Mouse (Mus musculus) liver, embryonic 13.5 days (tissue): ENCODE measurements at regions not wholly inside any gene's neighbourhood (a gene's known extent, or its start where the extent isn't known, plus 50 kb on each side); places are given as distances from the start of the nearest gene placed in this dataset.

ENCODE experiments used
- ATAC-seq: fragments of 200-750 bp; cut with Nextera tagmentation; 2 replicates; pipeline ENCODE4 v1.8.0; 2017; ENCODE audit warnings: low read depth, mild to moderate bottlenecking, moderate number of reproducible peaks, moderate library complexity
- DNase-seq: peaks from one replicate; pipeline ENCODE4 v3.0.0; 2022
- H3K27ac ChIP-seq: fragments of 300-500 bp; sonication (generic); 2 replicates; pipeline ENCODE4 v1.5.1; 2015; ENCODE audit warnings: moderate library complexity, mild to moderate bottlenecking, inconsistent platforms
- H3K27me3 ChIP-seq: fragments of 300-500 bp; sonication (generic); 2 replicates; pipeline ENCODE4 v1.6.1; 2015; ENCODE audit warnings: mild to moderate bottlenecking, inconsistent platforms
- H3K36me3 ChIP-seq: fragments of 300-500 bp; sonication (generic); 2 replicates; pipeline ENCODE4 v1.6.1; 2015; ENCODE audit warnings: mild to moderate bottlenecking, inconsistent platforms
- H3K4me1 ChIP-seq: fragments of 300-500 bp; sonication (generic); replicated peaks from 2 replicates; pipeline ENCODE4 v1.6.1; 2015; ENCODE audit warnings: inconsistent platforms
- H3K4me2 ChIP-seq: fragments of 300-500 bp; sonication (generic); 2 replicates; pipeline ENCODE4 v1.6.1; 2015; ENCODE audit warnings: inconsistent platforms, mild to moderate bottlenecking, moderate library complexity
- H3K4me3 ChIP-seq: fragments of 300-500 bp; sonication (generic); replicated peaks from 2 replicates; pipeline ENCODE4 v1.5.1; 2015; ENCODE audit warnings: mild to moderate bottlenecking, inconsistent platforms
- H3K9ac ChIP-seq: fragments of 300-500 bp; sonication (generic); 2 replicates; pipeline ENCODE4 v1.6.1; 2015; ENCODE audit warnings: mild to moderate bottlenecking, inconsistent platforms
- H3K9me3 ChIP-seq: fragments of 300-500 bp; sonication (generic); replicated peaks from 2 replicates; pipeline ENCODE4 v1.6.1; 2016; ENCODE audit warnings: inconsistent platforms
- WGBS: fragments of 180-500 bp; shearing (Covaris S2); methylation state at CpG from one replicate; pipeline ENCODE4 v1.1.7; 2015; ENCODE audit not compliant: insufficient replicate concordance; 5-methylcytosine and 5-hydroxymethylcytosine counted together

DNA sequence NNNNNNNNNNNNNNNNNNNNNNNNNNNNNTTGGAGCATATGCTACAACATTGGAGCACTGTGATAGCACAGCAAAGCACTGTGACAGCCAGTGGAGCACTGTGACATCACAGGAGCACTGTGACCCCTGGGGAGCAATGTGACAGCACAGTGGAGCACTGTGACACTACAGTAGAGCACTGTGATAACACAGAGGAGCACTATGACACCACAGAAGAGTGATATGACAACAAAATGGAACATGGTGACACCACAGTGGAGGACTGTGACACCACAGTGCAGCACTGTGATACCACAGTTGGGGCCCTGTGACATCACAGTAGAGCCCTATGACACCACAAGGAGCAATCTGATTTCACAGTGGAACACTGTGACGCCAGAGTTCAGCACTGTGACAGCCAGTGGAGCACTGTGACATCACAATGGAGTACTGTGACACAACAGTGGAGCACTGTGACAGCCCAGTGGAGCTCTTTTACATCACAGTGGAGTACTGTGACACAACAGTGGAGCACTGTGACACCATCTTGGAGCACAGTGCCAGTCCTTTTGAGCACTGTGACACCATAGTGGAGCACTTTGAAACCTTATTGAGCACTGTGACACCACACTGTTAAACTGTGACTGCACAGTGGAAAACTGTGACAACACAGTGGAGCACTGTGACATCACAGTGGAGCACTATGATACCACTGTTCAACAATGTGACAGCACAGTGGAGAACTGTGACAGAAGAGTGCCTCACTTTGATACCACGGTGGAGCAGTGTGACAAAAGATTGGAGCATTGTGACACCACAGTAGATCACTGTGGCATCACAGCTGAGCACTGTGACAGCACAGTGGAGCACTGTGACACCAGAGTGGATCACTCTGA is 116.9 kb upstream of the Vmn1r2 start:
- 33% methylated on average over 2 of the region's 2 CpGs for WGBS
- peaks cover 53% of the 10 kb centered on the region for H3K9me3 ChIP-seq
- H3K4me2 ChIP-seq, result no peak overlapping the region
- ATAC-seq, result peak; percentile 35; the same call in 1 of the 2 replicates
- no peak for DNase-seq
- no peak overlapping the region for H3K4me3 ChIP-seq
- H3K9ac ChIP-seq, result no peak overlapping the region
- H3K27me3 ChIP-seq, result no peaks in the 10 kb centered on the region
- H3K27ac ChIP-seq, result no peak overlapping the region
- no peaks in the 10 kb centered on the region for H3K4me1 ChIP-seq
- H3K36me3 ChIP-seq, result no peaks in the 10 kb centered on the region

GRCm38 (mm10) chr4:3050847-3051135 is 116.3 kb upstream of the Vmn1r2 start:
- Histone ChIP-seq H3K9ac (no peak overlapping the region), H3K4me2 (no peak overlapping the region), H3K4me3 (no peak overlapping the region), H3K9me3 (peaks cover 58% of the 10 kb centered on the region), H3K27me3 (no peaks in the 10 kb centered on the region), H3K4me1 (no peaks in the 10 kb centered on the region), H3K27ac (no peak overlapping the region), H3K36me3 (no peaks in the 10 kb centered on the region)
- ATAC-seq (no peak), DNase-seq (no peak)
- 52% methylated on average over 3 of the region's 3 CpGs for WGBS

- Histone ChIP-seq H3K27me3 (no peaks in the 10 kb centered on the region), H3K9me3 (peaks cover 61% of the 10 kb centered on the region), H3K36me3 (no peaks in the 10 kb centered on the region), H3K4me3 (no peak overlapping the region), H3K4me1 (no peaks in the 10 kb centered on the region), H3K27ac (no peak overlapping the region), H3K9ac (no peak overlapping the region), H3K4me2 (no peak overlapping the region)
- ATAC-seq, result peak; percentile 11; the same call in 1 of the 2 replicates
- WGBS, result 49% methylated on average over 5 of the region's 5 CpGs
- no peak for DNase-seq
These were observed 115.9 kb upstream of the Vmn1r2 start for GRCm38 (mm10) chr4:3051212-3051611.

- Histone ChIP-seq H3K27me3 (no peaks in the 10 kb centered on the region), H3K9ac (no peak overlapping the region), H3K36me3 (no peaks in the 10 kb centered on the region), H3K27ac (no peak overlapping the region), H3K9me3 (peaks cover 63% of the 10 kb centered on the region), H3K4me3 (no peak overlapping the region), H3K4me2 (no peak overlapping the region), H3K4me1 (no peaks in the 10 kb centered on the region)
- no peak for DNase-seq
- ATAC-seq, result peak; percentile 13; the same call in 1 of the 2 replicates
- WGBS, result 62% methylated on average over 4 of the region's 4 CpGs
These were observed 114.6 kb upstream of the Vmn1r2 start for GRCm38 (mm10) chr4:3052314-3053059.

DNA sequence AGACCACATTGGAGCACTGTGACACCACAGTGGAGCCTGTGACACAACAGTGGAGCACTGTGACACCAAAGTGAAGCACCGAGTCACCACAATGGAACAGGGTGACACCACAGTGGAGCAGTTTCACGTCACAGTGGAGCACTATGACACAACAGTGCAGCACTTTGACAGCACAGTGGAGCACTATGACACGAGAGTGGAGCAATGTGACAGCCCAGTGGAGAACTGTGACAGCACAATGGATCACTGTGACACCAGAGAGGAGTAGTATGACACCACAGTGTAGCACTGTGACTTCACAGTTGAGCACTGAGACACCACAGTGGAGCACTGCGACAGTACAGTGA is 114.1 kb upstream of the Vmn1r2 start:
- H3K9ac ChIP-seq, result no peak overlapping the region
- H3K4me2 ChIP-seq, result no peak overlapping the region
- no peaks in the 10 kb centered on the region for H3K27me3 ChIP-seq
- no peaks in the 10 kb centered on the region for H3K36me3 ChIP-seq
- H3K9me3 ChIP-seq, result peaks cover 63% of the 10 kb centered on the region
- H3K4me3 ChIP-seq, result no peak overlapping the region
- DNase-seq (no peak), ATAC-seq (no peak)
- no peaks in the 10 kb centered on the region for H3K4me1 ChIP-seq
- no peak overlapping the region for H3K27ac ChIP-seq
- 42% methylated on average over 4 of the region's 4 CpGs for WGBS

GRCm38 (mm10) chr4:3053496-3054216 is 113.5 kb upstream of the Vmn1r2 start:
- H3K4me2 ChIP-seq, result no peak overlapping the region
- no peaks in the 10 kb centered on the region for H3K4me1 ChIP-seq
- WGBS, result 68% methylated on average over 2 of the region's 2 CpGs
- no peak for DNase-seq
- no peaks in the 10 kb centered on the region for H3K27me3 ChIP-seq
- no peak for ATAC-seq
- H3K4me3 ChIP-seq, result no peak overlapping the region
- H3K36me3 ChIP-seq, result no peaks in the 10 kb centered on the region
- H3K9me3 ChIP-seq, result peaks cover 67% of the 10 kb centered on the region
- no peak overlapping the region for H3K9ac ChIP-seq
- no peak overlapping the region for H3K27ac ChIP-seq

- Histone ChIP-seq H3K9ac (no peak overlapping the region), H3K36me3 (no peaks in the 10 kb centered on the region), H3K4me3 (no peak overlapping the region), H3K27ac (no peak overlapping the region), H3K9me3 (peaks cover 78% of the 10 kb centered on the region), H3K4me2 (no peak overlapping the region), H3K4me1 (no peaks in the 10 kb centered on the region), H3K27me3 (no peaks in the 10 kb centered on the region)
- ATAC-seq (no peak), DNase-seq (no peak)
These were observed 112.2 kb upstream of the Vmn1r2 start for GRCm38 (mm10) chr4:3054886-3055285.

DNA sequence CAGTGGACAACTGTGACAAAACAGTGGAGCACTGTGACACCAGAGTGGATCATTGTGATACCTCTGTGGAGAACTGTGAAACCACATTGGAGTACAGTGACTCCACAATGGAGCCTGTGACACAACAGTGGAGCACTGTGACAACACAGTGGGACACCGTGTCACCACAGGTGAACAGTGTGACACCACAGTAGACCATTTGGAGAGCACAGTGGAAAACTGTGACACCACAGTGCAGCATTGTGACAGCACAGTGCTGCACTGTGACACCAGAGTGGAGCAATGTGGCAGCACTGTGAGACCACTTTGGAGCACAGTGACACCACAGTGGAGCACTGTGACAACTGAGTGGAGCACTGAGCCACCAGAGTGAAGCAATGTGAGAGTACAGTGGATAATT is 111.7 kb upstream of the Vmn1r2 start:
- no peak for DNase-seq
- ATAC-seq, result no peak
- no peaks in the 10 kb centered on the region for H3K4me1 ChIP-seq
- H3K36me3 ChIP-seq, result no peaks in the 10 kb centered on the region
- H3K27me3 ChIP-seq, result no peaks in the 10 kb centered on the region
- H3K4me2 ChIP-seq, result no peak overlapping the region
- 56% methylated on average over 1 of the region's 1 CpGs for WGBS
- no peak overlapping the region for H3K4me3 ChIP-seq
- no peak overlapping the region for H3K9ac ChIP-seq
- H3K9me3 ChIP-seq, result peaks cover 73% of the 10 kb centered on the region
- H3K27ac ChIP-seq, result no peak overlapping the region

DNA sequence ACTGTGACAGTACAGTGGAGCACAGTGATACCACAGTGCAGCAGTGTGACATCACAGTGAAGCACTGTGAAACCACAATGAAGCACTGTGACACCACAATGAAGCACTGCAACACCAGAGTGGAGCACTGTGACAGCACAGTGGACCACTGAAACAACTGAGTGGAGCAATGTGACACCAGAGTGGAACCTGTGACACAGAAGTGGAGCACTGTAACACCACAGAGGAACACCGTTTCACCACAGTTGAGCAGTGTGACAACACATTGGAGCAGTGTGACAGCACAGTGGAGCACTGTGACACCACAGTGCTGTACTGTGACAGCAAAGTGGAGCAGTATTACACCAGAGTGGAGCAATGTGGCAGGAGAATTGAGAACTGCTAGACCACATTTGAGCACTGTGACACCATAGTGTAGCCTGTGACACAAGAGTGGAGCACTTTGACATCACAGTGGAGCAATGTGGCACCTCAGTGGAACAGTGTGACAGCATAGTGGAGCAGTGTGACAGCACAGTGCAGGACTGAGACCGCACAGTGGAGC is 107.5 kb upstream of the Vmn1r2 start:
- peaks cover 61% of the 10 kb centered on the region for H3K9me3 ChIP-seq
- no peaks in the 10 kb centered on the region for H3K4me1 ChIP-seq
- WGBS, result 44% methylated on average over 2 of the region's 2 CpGs
- ATAC-seq, result no peak
- no peak overlapping the region for H3K4me3 ChIP-seq
- DNase-seq, result no peak
- H3K27me3 ChIP-seq, result no peaks in the 10 kb centered on the region
- no peaks in the 10 kb centered on the region for H3K36me3 ChIP-seq
- H3K27ac ChIP-seq, result no peak overlapping the region
- no peak overlapping the region for H3K4me2 ChIP-seq
- H3K9ac ChIP-seq, result no peak overlapping the region

- no peaks in the 10 kb centered on the region for H3K4me1 ChIP-seq
- H3K9me3 ChIP-seq, result peaks cover 59% of the 10 kb centered on the region
- H3K36me3 ChIP-seq, result no peaks in the 10 kb centered on the region
- no peak overlapping the region for H3K4me2 ChIP-seq
- H3K27ac ChIP-seq, result no peak overlapping the region
- no peaks in the 10 kb centered on the region for H3K27me3 ChIP-seq
- H3K4me3 ChIP-seq, result no peak overlapping the region
- H3K9ac ChIP-seq, result no peak overlapping the region
- DNase-seq (no peak), ATAC-seq (no peak)
- 44% methylated on average over 2 of the region's 2 CpGs for WGBS
These were observed 105.0 kb upstream of the Vmn1r2 start for GRCm38 (mm10) chr4:3062027-3062605.

GRCm38 (mm10) chr4:3063966-3064365 is 103.2 kb upstream of the Vmn1r2 start:
- WGBS, result 30% methylated on average over 3 of the region's 3 CpGs
- no peaks in the 10 kb centered on the region for H3K27me3 ChIP-seq
- ATAC-seq (no peak), DNase-seq (no peak)
- H3K9me3 ChIP-seq, result peaks cover 69% of the 10 kb centered on the region
- no peak overlapping the region for H3K4me3 ChIP-seq
- no peak overlapping the region for H3K9ac ChIP-seq
- no peaks in the 10 kb centered on the region for H3K4me1 ChIP-seq
- no peak overlapping the region for H3K4me2 ChIP-seq
- H3K36me3 ChIP-seq, result no peaks in the 10 kb centered on the region
- no peak overlapping the region for H3K27ac ChIP-seq
